Mouse (Mus musculus) kidney, adult 18-20 months (tissue): ENCODE results near the gene Trmt1.
A peak's percentile ranks its signal among the peaks of the same experiment; 100 is the strongest.

Experiments used
- DNase-seq: peaks from one replicate; pipeline ENCODE4 v3.0.0; 2021

The Trmt1 gene

DNA sequence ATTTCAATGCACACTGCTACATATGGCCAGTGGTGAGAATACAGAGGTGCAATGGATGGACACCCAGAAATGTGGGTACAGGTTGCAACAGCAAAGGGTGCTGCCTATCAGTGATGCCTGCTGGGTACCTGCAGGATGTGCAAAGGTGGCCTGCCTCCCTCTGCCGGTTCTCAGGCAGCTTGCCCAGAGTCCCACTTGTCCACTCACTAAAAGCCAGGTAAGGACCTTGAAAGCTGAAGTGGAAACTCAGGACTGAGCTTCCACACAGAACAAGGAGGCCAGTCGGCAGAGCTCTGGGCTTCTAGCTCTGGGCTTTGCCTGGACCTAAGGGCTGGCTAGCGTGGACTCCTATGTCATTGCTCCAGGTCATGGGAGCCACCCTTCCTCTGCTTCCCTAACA is 25.2 kb downstream of the Trmt1 start:
- DNase-seq, result no peak

DNA sequence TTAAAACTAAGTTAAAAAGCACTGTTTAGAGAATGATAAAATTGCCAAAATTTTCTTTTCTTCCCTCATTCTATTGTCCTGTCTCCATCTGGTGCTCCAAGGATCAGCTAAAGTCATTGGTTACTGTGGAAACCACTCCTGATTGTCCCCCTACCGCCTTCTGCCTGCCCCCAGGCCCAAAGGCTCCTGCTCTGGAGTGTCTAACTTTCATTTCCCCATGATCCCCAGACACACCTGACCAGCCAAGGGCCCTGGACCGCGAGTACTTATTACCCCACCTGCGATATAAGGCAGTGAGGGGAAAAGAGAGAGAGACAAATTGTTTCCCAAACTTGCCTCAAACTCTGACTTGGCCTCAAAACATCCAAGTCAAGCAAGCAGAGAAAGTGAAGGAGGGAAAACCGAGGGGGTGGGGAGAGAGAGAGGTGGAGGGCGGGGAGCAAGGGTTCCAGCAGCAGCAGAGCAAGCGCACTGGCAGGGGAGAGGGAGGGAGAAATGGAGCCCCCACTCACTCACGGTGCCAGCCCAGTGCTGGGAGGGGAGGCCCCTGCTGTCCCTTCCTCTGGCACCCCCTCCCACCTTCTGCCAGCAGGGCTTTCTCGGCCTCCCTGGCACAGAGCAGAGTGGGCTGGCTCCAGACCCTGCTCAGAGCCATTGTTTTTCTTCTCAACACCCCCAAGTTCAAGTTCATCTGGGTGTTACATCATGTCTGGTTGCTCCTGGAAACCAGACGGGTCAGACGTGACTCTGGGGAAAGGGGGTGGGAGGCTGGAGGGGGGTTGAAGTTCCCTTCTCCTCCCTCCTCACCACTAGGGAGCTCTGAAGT is 26.0 kb downstream of the Trmt1 start:
- DNase-seq, result no peak

DNA sequence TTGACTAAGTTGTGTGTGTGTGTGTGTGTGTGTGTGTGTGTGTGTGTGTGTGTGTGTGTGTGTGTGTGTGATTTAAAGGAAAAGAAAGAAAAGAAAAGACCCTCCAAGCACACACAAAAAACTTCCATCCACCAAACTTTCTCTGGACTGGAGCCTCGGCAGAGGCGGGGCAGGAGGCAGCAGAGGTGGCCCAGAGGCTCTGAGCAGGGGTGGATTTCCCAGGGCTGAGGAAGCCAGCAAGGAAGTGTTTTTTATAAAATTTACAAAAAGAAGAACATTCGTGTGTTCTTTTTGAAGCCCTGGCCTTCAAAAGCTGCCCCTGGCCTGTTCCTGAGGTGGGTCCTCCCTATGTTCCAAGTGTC is 26.6 kb downstream of the Trmt1 start:
- no peak for DNase-seq

DNA sequence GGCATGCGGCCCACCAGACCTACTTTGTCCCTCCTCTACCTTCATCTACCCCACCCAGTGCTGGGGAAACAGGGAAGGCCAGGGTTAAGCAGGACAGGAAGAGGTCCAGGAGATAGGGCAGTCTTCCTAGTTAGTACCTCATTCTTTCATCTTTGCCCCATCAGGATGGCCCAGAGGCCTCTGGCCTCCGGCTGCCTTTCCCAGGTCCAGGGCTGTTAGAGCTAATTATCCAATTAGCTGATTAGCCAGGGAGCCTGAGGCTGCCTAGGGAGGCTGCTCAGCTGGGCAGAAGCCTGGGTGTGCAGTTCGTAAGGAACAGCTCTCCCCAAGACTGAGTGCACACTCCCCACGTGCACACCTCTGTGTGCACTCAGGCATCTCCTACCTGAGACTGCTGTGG is 27.3 kb downstream of the Trmt1 start:
- DNase-seq, result no peak

DNA sequence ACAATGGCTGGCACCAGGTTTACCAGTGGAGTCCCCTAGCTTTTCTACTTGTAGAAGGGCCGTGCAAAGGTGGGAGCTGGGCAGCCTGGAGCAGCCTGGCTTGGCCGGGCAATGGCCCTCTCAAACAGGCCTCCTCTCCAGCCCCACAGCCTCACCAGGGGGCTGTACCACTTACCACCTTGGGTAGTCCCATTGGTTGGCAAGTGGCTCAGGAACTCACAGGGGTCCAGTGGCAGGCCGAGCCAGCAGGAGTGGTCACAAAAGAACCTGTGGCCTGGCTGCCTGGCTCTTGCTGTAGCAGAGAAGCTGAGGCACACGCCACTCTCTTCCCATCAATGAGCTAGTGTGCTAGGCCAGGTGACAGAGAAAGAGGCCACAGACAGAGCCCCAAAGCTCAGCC is 28.1 kb downstream of the Trmt1 start:
- DNase-seq, result no peak

DNA sequence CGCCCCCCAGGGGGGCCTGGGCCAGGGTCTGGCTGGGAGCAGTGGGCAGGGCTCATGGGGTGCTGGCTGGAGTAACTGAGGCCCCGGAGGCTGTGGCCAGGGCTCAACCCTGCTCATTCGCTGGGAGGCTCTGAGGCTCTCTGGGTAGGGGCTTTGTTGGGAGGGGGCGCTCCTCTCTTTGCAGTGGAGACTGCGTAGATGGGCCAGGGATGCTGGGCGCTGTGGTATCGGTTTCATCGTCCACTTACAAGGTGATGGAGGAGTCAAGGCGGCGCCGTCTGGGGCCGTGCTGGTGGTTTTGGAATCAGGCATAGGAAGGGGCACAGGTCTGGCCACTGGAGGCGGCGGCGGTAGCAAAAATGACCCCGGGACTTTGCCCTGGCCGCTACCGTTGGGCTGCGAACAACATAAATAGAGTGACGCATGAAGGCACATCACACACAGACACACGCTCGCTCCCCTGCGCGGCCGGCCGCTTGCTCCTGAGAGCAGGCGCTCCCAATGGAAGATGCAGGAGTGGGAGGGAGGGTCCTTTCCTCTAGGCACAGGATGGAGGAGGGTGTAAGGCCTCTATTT is 29.9 kb downstream of the Trmt1 start:
- DNase-seq, result no peak

DNA sequence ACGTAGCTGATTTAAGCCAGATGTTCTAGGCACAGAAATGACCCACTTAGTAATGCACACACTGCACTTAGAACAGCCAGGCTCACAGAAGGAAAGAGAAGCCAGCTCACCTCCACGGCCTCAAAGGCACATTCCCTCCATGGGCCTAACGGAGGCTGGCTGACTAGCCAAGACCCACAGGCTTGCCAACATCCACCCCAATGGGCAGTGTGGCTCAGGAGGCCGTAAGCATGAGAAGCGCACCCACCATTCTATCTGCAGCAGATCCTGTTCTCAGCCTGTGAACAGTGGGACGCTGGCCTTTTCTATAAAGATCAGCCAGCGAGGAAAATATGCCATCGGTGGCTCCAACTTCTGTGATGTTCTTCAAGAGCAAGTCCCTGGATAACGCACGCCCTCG is 30.7 kb downstream of the Trmt1 start:
- no peak for DNase-seq

DNA sequence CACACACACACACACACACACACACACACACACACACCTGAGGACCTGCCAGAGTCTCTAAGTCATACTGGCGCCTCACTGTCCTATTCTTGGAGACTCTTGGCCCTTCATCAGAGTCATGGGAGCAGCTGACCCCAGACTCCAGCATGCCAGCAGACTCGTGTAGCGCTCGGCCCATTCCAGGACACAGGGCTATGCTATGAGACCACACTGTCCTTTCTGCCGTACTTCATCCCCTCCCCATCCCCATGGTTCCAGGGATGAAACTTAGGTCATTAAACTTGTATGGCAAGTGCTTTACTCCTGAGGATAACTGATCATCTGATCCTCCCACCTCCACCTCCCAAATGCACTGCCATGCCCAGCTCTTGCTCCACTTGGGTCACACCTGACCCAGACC is 32.4 kb downstream of the Trmt1 start:
- DNase-seq, result no peak

DNA sequence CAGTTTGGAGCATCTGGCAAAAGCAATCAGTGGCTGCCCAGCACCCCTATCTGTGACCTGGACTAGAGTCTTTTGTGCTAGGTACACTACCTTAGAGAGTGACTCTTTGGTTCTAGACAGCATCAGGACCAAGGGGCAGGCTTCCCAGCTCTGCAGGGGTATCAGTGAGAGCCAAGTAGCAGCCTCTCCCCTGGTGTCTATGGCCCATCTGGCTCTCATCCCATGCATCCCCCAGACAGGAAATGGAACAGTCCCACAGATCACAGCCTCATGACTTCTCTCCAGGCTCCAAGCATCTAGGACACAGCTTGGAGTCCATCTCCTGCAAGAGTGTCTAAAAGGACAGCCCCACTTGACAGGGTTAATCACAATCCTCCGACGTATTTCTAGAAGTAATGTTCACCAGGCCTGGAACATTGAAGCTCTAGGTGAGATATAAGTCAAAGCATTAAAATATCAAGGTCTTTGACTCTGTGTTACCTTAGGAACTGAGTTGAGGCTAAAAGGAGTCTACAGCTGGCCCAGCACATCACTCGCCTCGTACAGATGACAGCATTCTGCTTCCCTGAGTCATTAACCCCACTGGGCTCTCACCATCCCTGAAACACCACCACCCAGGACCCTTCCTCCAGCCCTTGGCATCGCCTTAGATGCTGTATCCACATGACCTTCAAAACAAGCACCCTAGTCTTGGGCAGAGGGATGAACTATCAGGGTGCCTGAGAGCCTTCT is 33.0 kb downstream of the Trmt1 start:
- DNase-seq, result no peak

DNA sequence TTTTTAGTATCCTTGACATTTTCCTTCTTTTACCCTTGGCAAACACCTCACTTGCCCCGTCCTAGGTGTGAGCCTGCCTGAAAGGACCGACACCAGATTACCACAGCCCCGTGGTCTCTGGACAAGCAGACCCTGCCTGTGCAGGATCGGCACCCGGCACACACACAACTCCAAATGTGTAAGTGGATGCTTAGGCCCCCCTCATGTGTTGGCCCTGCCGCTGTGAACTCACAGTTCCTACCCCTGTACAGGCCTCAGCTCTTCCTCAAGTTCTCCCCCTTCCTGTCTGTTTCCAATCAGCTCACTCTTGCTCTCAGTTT is 36.4 kb downstream of the Trmt1 start:
- no peak for DNase-seq

DNA sequence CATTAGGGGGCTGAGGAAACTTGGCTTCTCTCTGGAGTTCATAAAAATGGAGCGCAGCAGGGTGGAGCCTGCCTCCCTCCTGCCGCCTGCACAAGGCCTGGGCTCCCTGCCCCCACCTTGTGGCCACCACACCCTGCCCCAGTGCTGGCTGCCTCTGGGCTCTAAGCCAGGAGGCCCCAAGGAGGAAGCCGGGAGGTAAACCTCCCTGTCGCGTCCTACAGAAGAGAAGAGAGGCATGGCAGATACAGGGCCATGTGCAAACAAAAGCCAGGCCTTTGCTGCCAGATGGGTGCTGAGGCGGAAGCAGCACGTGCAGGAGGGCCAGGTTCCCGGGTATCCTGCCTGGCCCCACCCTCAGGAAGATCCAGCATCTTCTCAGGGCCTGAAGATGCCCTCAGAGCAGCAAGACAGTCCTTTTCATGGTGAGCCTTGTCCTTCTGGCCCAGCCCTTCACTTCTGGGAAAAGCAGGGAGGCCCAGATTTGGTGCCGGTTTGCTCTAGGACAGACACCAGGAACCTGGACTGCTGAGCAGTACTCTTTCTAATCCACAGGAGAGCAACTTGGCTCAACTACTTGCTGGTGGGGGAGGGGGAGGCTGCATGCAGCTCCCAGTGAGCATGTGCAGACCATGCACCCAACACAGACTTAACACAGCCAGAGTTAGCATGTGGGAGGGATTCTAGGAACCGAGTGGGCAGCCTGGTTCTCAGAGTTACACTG is 36.9 kb downstream of the Trmt1 start, which contains the start of gene G430095P16Rik:
Gene G430095P16Rik (plus strand): TSS at position 158 of the 721 bp plus-strand sequence.
- DNase-seq, result peak; percentile 67

DNA sequence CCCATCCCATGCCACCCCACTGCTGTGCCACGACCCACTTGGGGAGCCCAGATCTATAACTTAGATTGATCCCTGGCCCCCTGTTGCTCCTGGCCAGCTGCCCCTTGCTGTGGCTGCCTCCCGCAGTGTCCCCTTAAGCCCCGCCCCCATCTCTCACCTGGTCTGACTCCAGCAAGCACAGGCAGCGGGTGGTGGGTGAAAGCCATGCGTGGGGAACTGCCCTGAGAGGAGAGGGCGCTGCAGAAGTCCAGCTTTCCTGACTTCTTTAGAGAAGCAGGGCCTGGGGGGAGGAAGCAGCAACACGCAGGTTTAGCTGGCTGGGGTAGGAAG is 37.4 kb downstream of the Trmt1 start:
- peak; percentile 59 for DNase-seq

DNA sequence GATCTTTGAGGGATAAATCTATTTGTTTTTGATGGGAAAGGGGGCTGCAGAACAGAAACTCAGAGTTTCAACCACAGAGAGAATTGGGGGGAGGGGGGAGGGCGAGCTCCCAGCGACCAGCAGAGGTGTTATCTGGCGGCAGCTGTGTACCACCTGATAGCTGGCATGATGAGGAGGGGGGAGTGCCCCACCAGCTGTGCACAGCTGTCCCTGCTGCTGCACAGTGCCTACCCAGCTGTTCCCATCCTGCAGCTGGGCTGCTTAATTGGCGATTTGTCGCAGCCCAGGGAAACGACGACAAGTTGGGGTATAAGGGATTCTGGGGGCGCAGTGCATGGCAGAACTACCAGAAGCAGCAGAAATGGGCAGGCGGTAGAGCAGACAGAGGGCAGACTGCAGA is 38.6 kb downstream of the Trmt1 start:
- DNase-seq, result no peak

DNA sequence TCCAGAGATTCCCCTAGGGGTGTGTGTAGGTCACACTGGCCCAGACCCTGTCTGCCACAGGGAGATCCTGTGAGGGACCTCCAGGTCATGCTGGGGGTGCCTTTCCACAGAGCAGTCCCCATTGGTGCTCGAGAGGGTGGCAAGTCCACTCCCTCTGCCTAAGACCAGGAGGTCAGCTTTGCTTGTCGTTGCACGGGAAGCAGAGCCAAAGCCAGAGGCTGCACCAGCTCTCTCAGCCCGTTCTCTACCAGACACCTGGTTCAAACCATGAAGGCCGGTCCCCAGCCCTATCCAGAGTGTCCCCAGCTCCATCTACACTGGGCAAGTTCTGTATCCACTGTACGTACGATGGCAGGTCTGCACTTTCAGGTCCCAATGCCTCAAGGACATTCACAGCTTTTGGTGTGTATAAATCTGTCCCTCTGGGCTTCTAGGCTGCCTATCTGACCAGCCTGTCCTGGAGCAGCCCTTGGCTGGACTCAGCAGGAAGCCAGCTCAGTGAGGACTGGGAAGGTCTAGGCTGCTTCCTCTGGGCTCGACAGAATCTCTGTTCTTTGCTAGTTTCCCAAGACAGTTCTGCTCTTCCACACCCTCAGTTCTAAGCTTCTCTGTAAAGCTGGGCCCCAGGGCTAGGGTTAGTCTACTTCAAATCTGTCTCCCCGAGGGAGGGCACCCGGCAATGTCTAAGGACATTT is 39.3 kb downstream of the Trmt1 start:
- DNase-seq, result no peak

DNA sequence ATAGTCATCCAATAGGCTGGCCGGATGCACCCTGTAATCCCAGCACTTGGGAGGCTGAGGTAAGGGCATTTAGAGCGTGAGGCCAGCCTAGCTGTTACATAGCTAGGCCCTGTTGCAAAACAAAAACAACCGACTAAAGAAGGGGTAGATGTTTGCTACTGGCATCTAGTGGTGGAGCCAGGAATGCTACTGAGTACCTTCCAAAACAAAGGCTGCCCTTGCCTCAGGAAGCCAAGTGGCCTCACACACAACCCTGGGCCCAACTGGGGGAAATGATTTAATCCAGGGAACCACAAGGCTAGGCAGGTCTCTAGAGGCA is 39.8 kb downstream of the Trmt1 start:
- DNase-seq, result peak; percentile 61

DNA sequence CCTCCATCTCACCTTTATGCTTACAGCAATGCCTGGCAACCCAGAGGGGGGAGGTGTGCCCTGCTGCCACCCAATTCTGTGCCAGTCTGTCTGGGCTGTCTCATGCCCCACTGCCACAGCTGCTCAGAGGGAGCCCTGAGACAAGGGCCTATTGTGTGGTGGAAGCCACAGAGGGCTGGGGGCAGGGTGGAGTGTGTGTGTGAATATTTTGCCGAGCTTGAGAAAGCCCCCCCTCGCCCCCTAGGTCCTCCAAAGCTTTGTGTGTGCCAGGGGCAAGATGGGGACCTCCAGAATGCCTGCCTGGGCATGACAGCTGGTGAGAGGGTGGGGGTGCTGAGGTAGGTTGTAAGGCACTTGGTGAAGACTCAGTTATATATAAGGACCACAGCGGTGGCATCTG is 42.4 kb downstream of the Trmt1 start:
- no peak for DNase-seq

DNA sequence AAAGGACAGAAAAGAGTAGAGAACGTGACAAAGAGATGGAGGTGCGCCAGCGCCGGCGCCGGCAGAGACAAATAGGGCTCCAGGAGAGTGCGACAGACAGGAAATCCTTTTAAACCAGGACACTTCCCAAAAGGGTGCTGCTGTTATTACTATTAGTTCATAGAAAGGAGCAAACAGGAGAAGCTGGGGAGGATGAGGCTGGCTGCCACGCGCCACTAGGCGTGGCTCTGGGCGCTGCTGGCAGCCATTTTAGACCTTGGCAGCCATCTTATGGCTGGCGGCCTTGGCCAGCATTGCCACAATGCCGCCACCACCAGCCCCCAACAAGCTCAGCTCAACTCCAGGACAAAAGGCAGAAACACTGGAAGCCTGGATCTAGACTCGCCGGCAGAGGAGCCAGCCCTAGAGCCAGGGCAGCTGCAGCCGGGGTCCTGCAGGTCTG is 43.8 kb downstream of the Trmt1 start:
- DNase-seq, result no peak

DNA sequence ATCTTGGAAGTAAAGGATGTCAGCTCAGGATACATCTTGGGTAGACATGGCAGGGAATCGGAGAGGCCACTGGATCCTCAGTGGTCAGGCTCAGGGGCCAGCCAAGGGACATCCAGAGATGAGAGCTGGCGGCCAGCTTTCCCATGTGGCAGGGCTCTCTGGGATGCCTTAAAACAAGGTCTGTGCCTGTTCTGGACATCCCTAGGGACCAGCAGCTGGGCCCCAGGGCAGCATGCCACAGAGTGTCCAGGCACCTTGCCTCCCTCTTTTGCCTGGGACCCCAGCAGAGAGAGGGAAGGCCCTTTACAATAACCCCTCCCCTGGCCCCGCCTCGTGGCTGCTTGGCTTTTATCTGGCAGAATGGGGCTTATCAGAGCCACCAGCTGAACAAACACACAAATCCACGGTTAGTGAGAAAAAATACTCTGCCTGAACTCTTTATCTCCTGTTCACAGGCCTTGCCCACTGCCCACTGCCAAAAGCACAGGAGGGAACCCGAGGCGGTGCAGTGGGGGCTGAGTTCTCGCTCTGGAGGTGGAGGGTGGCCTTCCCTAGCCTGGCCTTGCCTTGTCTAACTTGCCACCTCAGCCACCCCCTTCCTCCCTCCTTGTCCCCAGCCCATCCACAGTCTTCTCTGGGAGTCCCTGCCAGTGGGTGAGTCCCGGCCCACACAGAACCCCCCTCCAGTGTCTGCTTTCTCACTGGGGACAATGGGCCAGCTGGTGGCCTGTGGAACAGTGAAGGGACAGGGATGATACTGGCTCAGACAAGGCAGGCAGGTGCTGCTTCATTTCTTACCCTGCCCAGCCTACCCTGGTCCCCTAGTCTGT is 44.6 kb downstream of the Trmt1 start:
- DNase-seq, result no peak

DNA sequence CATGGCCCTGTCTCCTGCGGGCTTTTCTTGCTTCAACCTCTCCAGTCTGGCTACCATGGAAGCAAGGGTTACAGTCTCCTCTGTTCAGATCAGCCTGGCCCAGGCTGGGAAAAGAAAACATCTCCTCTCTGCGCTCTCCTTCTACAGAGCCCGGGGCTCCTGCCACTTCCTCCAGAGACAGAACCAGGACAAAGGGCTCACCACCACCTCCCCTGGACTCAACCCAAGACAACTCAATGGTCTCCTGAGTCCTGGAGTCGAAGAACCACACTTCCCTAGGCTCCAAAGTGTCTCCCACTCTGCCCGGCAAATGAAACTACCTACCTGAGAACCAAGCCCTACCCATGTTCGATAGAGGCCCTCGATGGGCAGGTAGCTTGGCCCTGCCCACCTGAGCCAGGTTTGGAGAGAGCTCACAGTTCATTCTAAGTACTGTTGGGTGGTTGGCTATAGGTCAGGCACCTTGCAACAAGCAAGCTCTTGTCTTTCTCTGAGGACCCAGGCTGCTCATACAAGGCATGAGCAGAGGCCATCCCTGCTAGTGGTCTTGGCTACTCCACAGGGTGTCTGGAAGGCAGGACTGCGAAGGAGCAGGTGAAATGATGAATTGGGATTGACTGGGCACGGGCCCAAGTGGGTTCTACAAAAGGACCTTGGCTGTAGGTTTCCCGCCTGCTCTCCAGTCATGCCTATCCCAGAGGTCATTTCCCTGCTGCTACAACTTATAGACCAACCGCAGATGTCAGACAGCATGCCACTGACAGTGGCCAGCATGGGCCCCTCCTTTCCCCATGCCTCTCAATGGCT is 45.5 kb downstream of the Trmt1 start:
- DNase-seq, result no peak

DNA sequence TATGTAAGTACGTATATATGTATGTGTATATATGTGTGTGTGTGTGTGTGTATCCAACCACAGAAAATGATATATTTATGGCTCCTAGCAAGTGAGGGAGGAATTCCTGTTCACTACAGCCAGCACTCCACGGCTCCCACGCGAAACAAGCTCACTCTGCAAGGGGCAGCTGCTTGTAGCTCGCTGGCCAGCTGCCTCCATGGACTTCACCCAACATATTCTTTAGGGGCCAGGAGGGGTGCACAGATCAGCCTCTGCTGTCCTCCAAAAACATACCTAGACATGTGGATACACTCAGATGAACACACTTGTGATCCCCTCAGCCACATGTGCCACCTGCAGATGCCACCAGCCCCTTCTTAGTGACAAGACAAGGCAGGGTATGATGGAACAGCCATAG is 46.4 kb downstream of the Trmt1 start:
- no peak for DNase-seq

DNA sequence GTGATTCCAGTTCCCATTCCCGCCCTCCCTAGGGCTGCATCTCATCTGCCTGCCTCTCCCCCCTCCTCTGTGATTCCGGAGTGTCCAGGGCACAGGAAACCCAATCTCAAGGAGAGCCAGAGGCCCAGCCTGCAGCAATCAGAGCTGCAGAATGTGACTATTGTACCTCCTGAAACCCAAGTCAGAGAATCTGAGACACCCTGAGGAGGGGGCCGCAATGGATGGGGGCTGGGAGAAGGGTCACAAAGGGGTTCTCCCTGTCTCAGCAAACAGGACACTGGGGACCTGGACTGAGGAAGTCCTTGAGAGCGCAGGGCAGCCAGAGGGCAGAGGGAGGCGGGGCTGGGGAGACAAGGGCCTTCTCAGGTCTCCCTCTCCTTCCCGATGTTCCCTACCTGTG is 46.9 kb downstream of the Trmt1 start:
- no peak for DNase-seq

DNA sequence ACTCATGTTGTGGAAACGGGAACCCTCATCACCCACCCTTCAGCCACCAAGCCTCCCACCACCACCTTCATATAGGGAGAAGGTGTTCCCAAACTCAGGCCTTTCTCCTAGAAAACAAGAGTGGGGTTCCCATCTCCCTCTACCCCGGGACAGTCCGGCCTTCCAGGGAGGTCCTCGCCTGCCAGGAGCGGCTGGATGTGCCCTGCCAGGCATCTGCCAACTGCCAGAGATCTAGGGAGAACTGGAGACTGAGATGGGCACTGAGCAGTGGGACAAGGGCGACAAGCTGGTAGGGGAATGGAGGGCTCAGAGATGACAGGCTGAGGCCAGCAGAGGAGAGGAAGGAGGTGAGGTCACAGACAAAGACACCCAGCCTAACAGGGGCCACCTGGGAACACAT is 47.9 kb downstream of the Trmt1 start:
- no peak for DNase-seq
